ENCODE assay signal across 25 mouse cellular contexts in the genomic region with DNA sequence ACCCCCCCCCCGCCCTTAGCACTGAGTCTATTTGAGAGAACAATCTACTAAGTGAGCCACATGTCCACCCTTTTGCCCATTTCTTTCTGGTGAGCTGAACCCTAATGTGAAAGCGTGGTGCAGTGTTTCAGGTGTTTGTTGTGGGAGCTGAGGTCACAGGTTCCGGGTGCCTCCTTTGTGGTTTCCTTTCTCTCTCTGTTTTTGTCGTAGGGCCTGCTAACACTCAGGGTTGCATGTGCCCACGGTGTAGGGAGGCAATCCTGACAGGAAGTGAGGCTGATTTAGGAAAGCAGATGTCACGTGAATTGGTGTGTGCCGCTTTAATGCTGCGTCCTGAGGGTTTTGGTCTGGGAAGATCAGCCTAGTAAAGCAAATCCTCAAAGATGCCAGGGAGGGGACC. TPM values are rescaled to one million over a fixed set of nuclear protein-coding genes. Genes with fewer than 3 reads are reported as not detected.
DNase-seq lines count a peak whose midpoint lies in the region; ATAC-seq lines count a peak whose summit lies in the region.
"Had no signal": no experiment of that assay in that cellular context is flagged by ENCODE, and none has a peak within 500 bp of the region (broad histone marks: within the 10 kb centered on the region; RNA-seq: fewer than 3 reads in every experiment).

No protein-coding gene starts in this region.

- ATAC-seq in megakaryocyte, adult 5-6 weeks (ENCODE audit: poor library complexity, severe bottlenecking): peak; percentile 63
- no peak for ATAC-seq in kidney, embryonic 16.5 days (ENCODE audit: low FRiP score, low TSS enrichment)
- ATAC-seq in megakaryocyte-erythroid progenitor cell, adult 5-6 weeks (replicated peaks; ENCODE audit: low FRiP score, low TSS enrichment, poor library complexity, severe bottlenecking): no peak
- ATAC-seq: forebrain, postnatal 0 days had no signal

- WGBS in kidney, embryonic 16.5 days: 79% methylated on average over 8 of the region's 8 CpGs

- peak; percentile 62 for DNase-seq in 416B (ENCODE audit: low read depth)
- peak; percentile 69 to 81 for DNase-seq in CD8-positive naive resting alpha-beta T cell, adult 2 months (ENCODE audit: low read depth in 2 of 2, low spot score in 2 of 2)
- DNase-seq in thymus, postnatal 10 days (ENCODE audit: low spot score in 2 of 2): peak; percentile 70 to 74
- no peak for DNase-seq in layer of hippocampus, postnatal 14 days (ENCODE audit: low spot score in 2 of 2)
- DNase-seq: adrenal gland, postnatal 25 days; cerebellum, adult 8-10 months; forebrain, postnatal 0 days; gastrocnemius, adult 2 months; heart, adult 11 months; kidney, adult 8-10 months; kidney, postnatal 36 days; layer of hippocampus, postnatal 36 days; left cerebral cortex, postnatal 4 days; lung, adult 2 months; lung, postnatal 36 days; midbrain, embryonic 14.5 days; spleen, adult 18-20 months had no signal

- 0 out of 2 replicates have a peak, but pooled peaks cover 7% of the 10 kb centered on the region for H3K4me1 ChIP-seq in kidney, embryonic 16.5 days (ENCODE audit: insufficient read depth, low read length)
- H3K4me1 ChIP-seq: embryonic facial prominence, embryonic 12.5 days had no signal

- H3K9me3 ChIP-seq in kidney, embryonic 16.5 days (ENCODE audit: low read length): no peaks in the 10 kb centered on the region
- H3K9me3 ChIP-seq: embryonic facial prominence, embryonic 12.5 days; hindbrain, embryonic 10.5 days had no signal

- H3K36me3 ChIP-seq in kidney, embryonic 16.5 days (ENCODE audit: insufficient read depth, low read length): no peaks in the 10 kb centered on the region
- H3K36me3 ChIP-seq: embryonic facial prominence, embryonic 12.5 days; hindbrain, embryonic 10.5 days had no signal

- H3K27ac ChIP-seq in kidney, embryonic 16.5 days (ENCODE audit: low read length): no peak overlapping the region
- H3K27ac ChIP-seq: embryonic facial prominence, embryonic 12.5 days; gastrocnemius, adult 2 months; hindbrain, embryonic 10.5 days had no signal

- H3K4me2 ChIP-seq in kidney, embryonic 16.5 days (replicated peaks; ENCODE audit: low read depth, low read length): no peak overlapping the region
- H3K4me2 ChIP-seq: embryonic facial prominence, embryonic 12.5 days had no signal

- H3K4me3 ChIP-seq in kidney, embryonic 16.5 days (ENCODE audit: low read length): no peak overlapping the region
- H3K4me3 ChIP-seq: embryonic facial prominence, embryonic 12.5 days; gastrocnemius, adult 2 months; hindbrain, embryonic 10.5 days had no signal

- H3K9ac ChIP-seq in kidney, embryonic 16.5 days (replicated peaks; ENCODE audit: low read length): no peak overlapping the region
- H3K9ac ChIP-seq: embryonic facial prominence, embryonic 12.5 days; forebrain, postnatal 0 days had no signal

- H3K27me3 ChIP-seq in kidney, embryonic 16.5 days (ENCODE audit: insufficient read depth, low read length): no peaks in the 10 kb centered on the region
- H3K27me3 ChIP-seq: embryonic facial prominence, embryonic 12.5 days had no signal

RNA-seq across cellular contexts. Expression of a gene that starts 4.8 kb away (rescaled TPM):
- total RNA-seq in megakaryocyte, adult 5-6 weeks (2015): 3.2 and 5.9 TPM in 2 replicates
- total RNA-seq in megakaryocyte, adult 5-6 weeks (2017): 3.5 and 3.6 TPM in 2 replicates
- 2.1 and 2.5 TPM in 2 replicates for polyA plus RNA-seq in kidney, embryonic 16.5 days (2015; fragmentation: Nextera tagmentation; extraction: Ambion mirVana)
- not detected for total RNA-seq in layer of hippocampus, postnatal 14 days (2021)
- 8.0 and 9.4 TPM in 2 replicates for total RNA-seq in megakaryocyte-erythroid progenitor cell, adult 5-6 weeks (2014; fragmentation: Nextera tagmentation)
- total RNA-seq in megakaryocyte-erythroid progenitor cell, adult 5-6 weeks (2017): 6.6 and 14.3 TPM in 2 replicates
- total RNA-seq: forebrain, postnatal 0 days; layer of hippocampus, postnatal 36 days; left cerebral cortex, postnatal 4 days had no signal
- polyA plus RNA-seq: cortical plate, adult 2 months had no signal

RNA-seq across cellular contexts. Expression of a gene that starts 9.9 kb away (rescaled TPM):
- 6.6 and 8.8 TPM in 2 replicates for total RNA-seq in megakaryocyte, adult 5-6 weeks (2015)
- 19.2 and 21.2 TPM in 2 replicates for total RNA-seq in megakaryocyte, adult 5-6 weeks (2017)
- polyA plus RNA-seq in kidney, embryonic 16.5 days (2015; fragmentation: Nextera tagmentation; extraction: Ambion mirVana): 7.4 and 8.2 TPM in 2 replicates
- total RNA-seq in layer of hippocampus, postnatal 14 days (2021): 1 to 10 TPM; 2.9 to 3.1 TPM
- total RNA-seq in megakaryocyte-erythroid progenitor cell, adult 5-6 weeks (2014; fragmentation: Nextera tagmentation): 2.0 and 3.6 TPM in 2 replicates
- 4.8 and 8.6 TPM in 2 replicates for total RNA-seq in megakaryocyte-erythroid progenitor cell, adult 5-6 weeks (2017)

RNA-seq across cellular contexts. Expression of a gene that starts 26.2 kb away (rescaled TPM):
- total RNA-seq in megakaryocyte, adult 5-6 weeks (2015): 12.6 and 13.9 TPM in 2 replicates
- 7.9 and 8.9 TPM in 2 replicates for total RNA-seq in megakaryocyte, adult 5-6 weeks (2017)
- 7.5 and 7.7 TPM in 2 replicates for polyA plus RNA-seq in kidney, embryonic 16.5 days (2015; fragmentation: Nextera tagmentation; extraction: Ambion mirVana)
- 10 to 100 TPM; 49.3 to 62.7 TPM for total RNA-seq in layer of hippocampus, postnatal 14 days (2021)
- 14.9 and 25.5 TPM in 2 replicates for total RNA-seq in megakaryocyte-erythroid progenitor cell, adult 5-6 weeks (2014; fragmentation: Nextera tagmentation)
- 2.3 and 4.9 TPM in 2 replicates for total RNA-seq in megakaryocyte-erythroid progenitor cell, adult 5-6 weeks (2017)

RNA-seq across cellular contexts. Expression of a gene that starts 44.3 kb away (rescaled TPM):
- total RNA-seq in megakaryocyte, adult 5-6 weeks (2015): not detected in 2 replicates
- not detected in 2 replicates for total RNA-seq in megakaryocyte, adult 5-6 weeks (2017)
- polyA plus RNA-seq in kidney, embryonic 16.5 days (2015; fragmentation: Nextera tagmentation; extraction: Ambion mirVana): 0.19 and 0.65 TPM in 2 replicates
- not detected for total RNA-seq in layer of hippocampus, postnatal 14 days (2021)
- total RNA-seq in megakaryocyte-erythroid progenitor cell, adult 5-6 weeks (2014; fragmentation: Nextera tagmentation): not detected in 2 replicates
- not detected in 2 replicates for total RNA-seq in megakaryocyte-erythroid progenitor cell, adult 5-6 weeks (2017)
- total RNA-seq: adrenal gland, postnatal 25 days; forebrain, postnatal 0 days; gastrocnemius, adult 2 months; layer of hippocampus, postnatal 36 days; left cerebral cortex, postnatal 4 days; liver, adult 2 months had no signal
- polyA plus RNA-seq: cortical plate, adult 2 months; forebrain, postnatal 0 days; heart, embryonic 14.5 days; hindbrain, embryonic 10.5 days; liver, adult 2 months; midbrain, embryonic 14.5 days had no signal

RNA-seq across cellular contexts. Expression of a gene that starts 50.0 kb away (rescaled TPM):
- total RNA-seq in megakaryocyte, adult 5-6 weeks (2015): 91.9 and 106 TPM in 2 replicates
- 72.8 and 81.9 TPM in 2 replicates for total RNA-seq in megakaryocyte, adult 5-6 weeks (2017)
- polyA plus RNA-seq in kidney, embryonic 16.5 days (2015; fragmentation: Nextera tagmentation; extraction: Ambion mirVana): 213 and 228 TPM in 2 replicates
- 10 to 100 TPM; 67.7 to 74.4 TPM for total RNA-seq in layer of hippocampus, postnatal 14 days (2021)
- total RNA-seq in megakaryocyte-erythroid progenitor cell, adult 5-6 weeks (2014; fragmentation: Nextera tagmentation): 163 and 194 TPM in 2 replicates
- total RNA-seq in megakaryocyte-erythroid progenitor cell, adult 5-6 weeks (2017): 120 and 151 TPM in 2 replicates

Comparison
In these comparisons a context has a peak if more than half of its experiments do, and no peak if none do; other contexts are left out.
1. DNase-seq: peak in 416B (single experiment), CD8-positive naive resting alpha-beta T cell, adult 2 months (2 of 2) and thymus, postnatal 10 days (2 of 2); none in layer of hippocampus, postnatal 14 days (0 of 2).